Mouse (Mus musculus) megakaryocyte-erythroid progenitor cell, adult 5 weeks (primary cell): Measurements from ENCODE around the gene Olfr30. TPM values are rescaled to one million over a fixed set of nuclear protein-coding genes. Genes with fewer than 3 reads are reported as not detected.

Source experiments
- polyA plus RNA-seq: library from polyadenylated mRNA; stranded (reverse); fragments of >175 nt; gene quantifications from 2 replicates; pipeline ENCODE4 v1.2.3, GENCODE M21; 2012

The Olfr30 gene
- polyA plus RNA-seq, result not detected in 2 replicates

DNA sequence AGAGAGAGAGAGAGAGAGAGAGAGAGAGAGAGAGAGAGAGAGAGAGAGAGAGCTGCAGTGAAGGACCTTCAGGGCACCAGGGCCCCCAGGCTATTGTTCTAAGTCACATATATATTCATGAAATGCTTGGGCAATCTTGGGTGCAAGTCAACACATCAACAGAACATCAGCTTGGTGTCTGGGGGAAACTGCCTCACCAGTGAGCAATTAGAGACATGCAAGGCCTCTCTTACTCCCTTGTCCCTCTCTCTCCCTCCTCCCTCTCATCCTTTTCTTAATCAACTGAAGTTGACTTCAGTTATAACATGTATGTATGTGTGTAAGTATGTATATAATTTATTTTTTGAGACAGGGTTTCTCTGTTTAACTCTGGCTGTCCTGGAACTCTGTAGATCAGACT, at the start of gene Olfr30:
TSS of gene Olfr30 (minus strand) at position 101 of the 400 bp plus-strand sequence.

DNA sequence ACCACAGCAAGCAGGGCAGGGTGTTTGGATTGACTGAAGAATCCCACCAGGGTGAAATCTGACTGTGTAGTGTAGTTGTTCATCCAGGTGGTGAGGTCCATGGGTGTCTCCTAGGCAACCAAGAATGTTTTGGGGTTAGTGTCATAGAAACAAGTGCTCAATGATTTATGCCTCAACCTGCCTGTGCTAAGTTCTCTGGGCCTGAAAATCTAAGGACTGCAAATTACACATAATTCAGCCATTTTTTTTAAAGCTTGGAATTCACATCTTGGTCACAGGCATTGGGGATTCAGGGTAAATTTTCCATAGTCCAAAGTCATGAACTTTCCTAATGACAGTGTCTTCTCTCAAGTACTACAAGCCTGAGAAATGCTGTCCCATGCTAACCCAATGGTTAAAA, 40.4 kb upstream of the Olfr30 start, which contains the start of gene Olfr331:
TSS of gene Olfr331 (minus strand) at position 101 of the 400 bp plus-strand sequence.

DNA sequence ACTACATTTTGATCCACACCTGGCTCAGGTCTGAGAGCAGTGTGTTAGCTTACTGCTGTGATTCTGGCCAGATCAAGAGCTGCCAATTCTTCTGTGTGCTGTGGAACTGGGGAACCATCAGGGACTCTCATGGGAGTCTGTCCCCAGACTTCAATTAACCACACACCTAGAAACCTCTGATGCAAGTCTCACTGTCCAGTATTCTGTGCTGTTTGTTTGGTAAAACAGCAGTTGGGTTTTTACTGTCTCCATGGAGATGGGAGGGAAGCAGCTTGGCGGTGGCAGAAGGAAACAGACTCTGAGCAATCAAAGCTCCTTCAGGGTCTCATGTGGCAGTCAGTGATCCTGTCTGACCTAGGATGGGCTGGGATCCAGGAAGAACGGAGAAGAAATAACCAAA, 30.4 kb upstream of the Olfr30 start, which contains the start of gene Olfr332:
TSS of gene Olfr332 (minus strand) at position 101 of the 400 bp plus-strand sequence.

DNA sequence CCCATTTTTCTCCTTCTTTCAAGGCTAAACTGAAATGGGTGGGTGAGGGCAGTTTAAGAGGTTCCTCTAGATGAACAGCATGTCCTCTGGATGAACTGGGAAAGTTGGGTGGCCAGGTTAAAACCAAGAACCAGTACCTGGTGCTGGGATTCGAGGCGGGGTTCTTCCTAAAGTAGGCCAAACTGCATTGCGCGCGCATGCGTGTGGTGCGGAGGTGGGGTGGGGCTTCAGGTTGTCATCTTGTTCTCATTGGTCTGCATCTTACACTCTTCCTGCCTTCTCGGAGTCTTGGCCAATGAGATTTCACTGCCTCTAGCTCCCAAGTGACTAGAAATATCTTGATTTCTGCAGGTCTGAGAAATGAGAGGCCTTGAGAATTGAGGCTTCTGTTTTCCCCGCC, 9.3 kb downstream of the Olfr30 start, which contains the start of gene Lypd9:
TSS of gene Lypd9 (minus strand) at position 165 of the 400 bp plus-strand sequence.

DNA sequence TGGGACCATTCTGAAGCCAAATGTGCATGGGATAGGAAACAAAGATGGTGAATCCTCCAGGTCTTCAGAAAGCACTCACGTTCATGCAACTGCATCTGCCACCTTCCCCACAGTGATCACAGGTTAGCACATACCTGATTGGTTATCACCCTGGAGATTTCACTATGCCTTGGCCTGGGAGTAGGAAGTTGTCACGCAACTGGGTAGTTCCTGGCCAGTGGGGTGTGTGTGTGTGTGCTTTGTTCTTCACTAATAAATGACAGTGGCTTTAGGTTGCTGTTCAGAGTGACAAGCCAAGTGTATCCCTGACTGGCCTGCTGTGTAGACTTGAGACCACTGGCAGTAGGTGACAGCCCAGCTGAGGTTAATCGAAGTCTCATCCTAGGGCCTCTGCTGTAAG, 29.8 kb downstream of the Olfr30 start, which contains the start of gene Gm12253:
TSS of gene Gm12253 (plus strand) at position 301 of the 400 bp plus-strand sequence.

DNA sequence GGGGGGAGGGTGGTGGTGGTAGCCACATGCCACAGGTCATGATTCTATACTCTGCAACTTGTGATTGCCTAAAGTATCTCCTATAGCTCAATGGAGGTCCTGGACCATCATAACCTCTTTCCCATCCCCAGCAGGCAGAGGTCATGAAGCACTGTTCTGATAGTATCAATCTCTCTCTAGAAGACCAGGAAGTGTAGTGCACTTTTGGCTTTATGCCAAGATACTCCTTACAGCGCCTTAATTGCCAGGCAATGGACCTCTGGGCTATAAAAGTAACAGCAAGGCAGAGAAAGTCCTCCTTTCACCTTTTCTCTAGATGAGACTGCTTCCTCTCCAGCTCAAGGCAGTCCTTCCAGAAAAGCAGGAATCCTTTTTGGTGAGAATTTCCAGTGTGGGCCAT, 41.3 kb downstream of the Olfr30 start, which contains the start of gene 1810065E05Rik:
TSS of gene 1810065E05Rik (plus strand) at position 297 of the 400 bp plus-strand sequence.

Other genes with a start within 250 kb of the Olfr30 start
- 1.3 and 1.8 TPM in 2 replicates for gene 4930438A08Rik, start 187.5 kb downstream of the Olfr30 start, polyA plus RNA-seq
- 21.9 and 27.0 TPM in 2 replicates for gene Zfp692, start 155.2 kb downstream of the Olfr30 start, polyA plus RNA-seq
- gene Zfp672, start 131.9 kb downstream of the Olfr30 start, polyA plus RNA-seq, result 7.8 and 11.3 TPM in 2 replicates
- 18.6 and 19.5 TPM in 2 replicates for gene Sh3bp5l, start 131.5 kb downstream of the Olfr30 start, polyA plus RNA-seq
- not detected in 2 replicates for gene Lypd8, start 83.2 kb downstream of the Olfr30 start, polyA plus RNA-seq
- gene 1810065E05Rik, start 41.2 kb downstream of the Olfr30 start, polyA plus RNA-seq, result not detected in 2 replicates
- not detected in 2 replicates for gene Gm12253, start 29.7 kb downstream of the Olfr30 start, polyA plus RNA-seq
- not detected in 2 replicates for gene Lypd9, start 9.3 kb downstream of the Olfr30 start, polyA plus RNA-seq
- not detected in 2 replicates for gene Olfr332, start 30.3 kb upstream of the Olfr30 start, polyA plus RNA-seq
- gene Olfr331, start 40.3 kb upstream of the Olfr30 start, polyA plus RNA-seq, result not detected in 2 replicates
- not detected in 2 replicates for gene Olfr330, start 72.6 kb upstream of the Olfr30 start, polyA plus RNA-seq
- gene Olfr329-ps, start 84.2 kb upstream of the Olfr30 start, polyA plus RNA-seq, result not detected in 2 replicates
- gene Olfr328, start 93.4 kb upstream of the Olfr30 start, polyA plus RNA-seq, result not detected in 2 replicates
- gene Olfr224, start 108.3 kb upstream of the Olfr30 start, polyA plus RNA-seq, result not detected in 2 replicates
- gene Olfr325, start 115.5 kb upstream of the Olfr30 start, polyA plus RNA-seq, result not detected in 2 replicates
- gene Olfr324, start 132.8 kb upstream of the Olfr30 start, polyA plus RNA-seq, result not detected in 2 replicates
- not detected in 2 replicates for gene 2210407C18Rik, start 153.8 kb upstream of the Olfr30 start, polyA plus RNA-seq
- not detected in 2 replicates for gene Olfr323, start 168.2 kb upstream of the Olfr30 start, polyA plus RNA-seq
- 5.2 and 7.9 TPM in 2 replicates for gene Trim58, start 178.2 kb upstream of the Olfr30 start, polyA plus RNA-seq
- gene Olfr322, start 196.5 kb upstream of the Olfr30 start, polyA plus RNA-seq, result 0.14 TPM in 1 of 2 replicates, not detected in the other
- not detected in 2 replicates for gene Olfr320, start 218.8 kb upstream of the Olfr30 start, polyA plus RNA-seq
- not detected in 2 replicates for gene Olfr319, start 236.9 kb upstream of the Olfr30 start, polyA plus RNA-seq